Mouse (Mus musculus) frontal cortex, postnatal 25 days (tissue): ENCODE results near the gene N4bp2l2.

Experiments
- DNase-seq, 2 experiments: peaks; one replicate each; pipeline ENCODE4 v3.0.0; 2022; ENCODE audit warnings: low spot score in 2 of 2

The N4bp2l2 gene

DNA sequence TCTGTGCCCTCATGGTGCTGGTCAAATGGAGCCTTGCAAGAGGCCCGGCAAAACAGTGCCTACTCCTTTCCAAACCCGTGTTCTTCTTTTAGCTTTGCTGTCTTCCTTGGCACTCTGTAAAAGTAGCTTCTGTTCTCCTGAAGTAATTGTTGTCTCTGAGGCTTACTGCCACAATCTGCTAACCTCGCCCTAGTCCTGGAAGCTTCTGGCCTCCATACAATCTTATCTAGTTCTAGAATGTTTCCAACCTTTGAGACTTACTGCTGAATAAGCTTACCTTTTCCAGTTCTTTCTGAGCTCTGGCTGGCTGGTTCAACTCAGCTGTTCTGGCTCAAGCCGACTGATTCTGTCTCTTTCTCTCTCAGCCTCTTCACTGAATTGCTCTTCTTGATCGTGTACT lies 104.2 kb downstream of the N4bp2l2 start:
- DNase-seq = no peak

DNA sequence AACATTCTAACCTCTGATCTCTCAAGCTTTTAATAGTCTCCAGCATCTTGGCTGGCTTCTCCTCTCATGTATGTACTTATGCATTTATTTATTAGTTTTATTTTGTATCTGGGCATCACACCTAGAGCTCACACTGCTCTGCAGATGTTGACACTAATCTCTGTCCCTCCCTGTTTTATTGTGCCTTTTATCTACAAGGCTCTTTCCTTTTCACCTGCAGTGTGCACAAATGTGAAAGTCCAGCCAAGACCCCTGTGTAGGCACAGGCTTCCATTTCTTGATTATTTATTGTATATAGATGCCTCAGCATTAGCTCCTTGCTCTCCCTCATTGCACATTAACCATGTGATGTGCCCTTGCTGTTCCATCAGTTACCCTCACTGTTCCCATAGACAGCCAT lies 104.6 kb downstream of the N4bp2l2 start:
- DNase-seq = no peak

DNA sequence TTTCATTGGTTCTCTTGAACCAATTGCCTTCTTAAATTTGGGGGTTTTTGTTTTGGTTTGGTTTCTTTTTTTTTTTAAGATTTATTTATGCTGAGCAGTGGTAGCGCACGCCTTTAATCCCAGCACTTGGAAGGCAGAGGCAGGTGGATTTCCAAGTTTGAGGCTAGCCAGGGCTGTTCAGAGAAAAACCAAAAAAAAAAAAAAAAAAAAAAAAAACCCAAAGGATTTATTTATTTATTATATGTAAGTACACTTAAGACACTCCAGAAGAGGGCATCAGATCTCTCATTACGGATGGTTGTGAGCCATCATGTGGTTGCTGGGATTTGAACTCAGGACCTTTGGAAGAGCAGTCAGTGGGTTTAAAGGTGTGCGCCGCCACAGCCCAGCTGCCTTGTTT lies 105.1 kb downstream of the N4bp2l2 start:
- no peak for DNase-seq

DNA sequence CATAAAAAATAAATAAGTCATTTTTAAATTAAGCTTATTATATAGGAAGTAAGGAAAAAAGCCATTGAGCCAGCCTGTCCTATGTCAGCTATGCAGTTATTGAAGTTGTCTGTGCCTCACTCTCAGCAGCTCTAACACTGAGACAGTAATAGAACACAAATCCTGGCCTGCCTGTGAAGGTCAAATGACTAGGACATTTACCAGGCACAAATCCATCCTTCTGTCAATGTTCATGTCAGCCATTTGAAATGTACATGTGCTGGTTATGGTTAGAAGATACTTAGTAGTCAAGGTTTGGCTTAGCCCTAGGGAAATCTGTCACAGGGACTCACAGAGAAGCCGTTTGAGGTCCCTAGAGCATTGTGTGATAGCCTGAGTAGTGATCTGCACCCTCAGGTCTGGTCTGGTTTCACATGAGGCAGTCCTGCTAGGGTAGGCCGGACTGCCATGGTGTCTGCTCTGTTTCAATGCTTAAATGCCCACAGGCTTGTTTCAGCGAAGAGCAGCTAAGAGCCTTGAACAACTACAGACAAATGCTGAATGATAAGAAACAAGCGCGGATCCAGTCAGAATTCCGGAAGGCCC lies 106.4 kb downstream of the N4bp2l2 start:
- DNase-seq = no peak
